Mouse (Mus musculus): ENCODE results near the gene Gak.

DNA sequence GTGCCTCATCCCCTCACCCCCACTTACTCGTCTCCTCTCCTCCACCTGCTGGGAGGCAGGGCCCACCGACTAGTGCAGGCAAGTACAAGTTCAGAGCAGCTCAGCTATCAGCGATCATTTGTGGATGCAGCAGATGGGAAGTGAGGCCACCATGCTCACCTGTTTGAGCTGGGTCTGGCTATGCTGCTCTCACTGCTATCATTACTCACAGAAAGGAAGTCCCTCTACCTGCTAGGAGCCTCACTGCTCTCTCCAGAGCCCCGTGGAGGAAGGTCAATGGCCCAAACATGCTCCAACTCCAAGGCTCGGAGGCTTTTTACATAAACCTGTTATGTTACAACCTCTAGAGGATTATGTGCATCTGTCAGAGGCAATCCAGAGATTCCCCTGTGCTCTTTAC is 27.9 kb upstream of the Gak start:
- TF ChIP-seq CTCF (IDR thresholded peaks at IDR 0.05; ENCODE audit: low read depth) (no peak), EP300 (optimal IDR thresholded peaks at IDR 0.05) (no peak)

Measured in stomach, postnatal 0 days (tissue).